Mouse (Mus musculus) cerebellum, postnatal 25 days (tissue): ENCODE data around the gene Dbil5.
A peak's percentile ranks its signal among the peaks of the same experiment; 100 is the strongest.

ENCODE experiments used
- DNase-seq, 2 experiments: peaks; one replicate each; pipeline ENCODE4 v3.0.0; 2021; ENCODE audit warnings: mixed read lengths in 2 of 2

The Dbil5 gene

GRCm38 (mm10) chr11:76217390-76217800 lies at the start of gene Dbil5, which contains the start of gene Gemin4:
Gene Dbil5 (plus strand): TSS chr11:76217608.
Gene Gemin4 (minus strand): TSS chr11:76217664.
- peak; percentile 97 to 99 for DNase-seq

- DNase-seq = peak; percentile 51 to 76
These were observed 48.4 kb upstream of the Dbil5 start for GRCm38 (mm10) chr11:76168976-76169375.

- peak; percentile 63 to 69 for DNase-seq
These were observed 47.2 kb upstream of the Dbil5 start for GRCm38 (mm10) chr11:76170207-76170606.

- peak in 1 of 2 experiments; percentile 51 for DNase-seq
These were observed 38.5 kb upstream of the Dbil5 start for GRCm38 (mm10) chr11:76178726-76179494.

GRCm38 (mm10) chr11:76179495-76180145 lies 37.8 kb upstream of the Dbil5 start, which contains the start of the genes Vps53 and Fam57a:
Gene Vps53 (minus strand): TSS chr11:76179647.
Gene Fam57a (plus strand): TSS chr11:76179671.
- peak; percentile 92 to 93 for DNase-seq

- DNase-seq = peak in 1 of 2 experiments; percentile 16
These were observed 37.3 kb upstream of the Dbil5 start for GRCm38 (mm10) chr11:76180146-76180540.

GRCm38 (mm10) chr11:76183745-76184144 lies 33.7 kb upstream of the Dbil5 start:
- no peak for DNase-seq

- no peak for DNase-seq
These were observed 30.5 kb upstream of the Dbil5 start for GRCm38 (mm10) chr11:76186908-76187307.

GRCm38 (mm10) chr11:76196275-76196976 lies 21.0 kb upstream of the Dbil5 start:
- DNase-seq = no peak

- no peak for DNase-seq
These were observed 20.4 kb upstream of the Dbil5 start for GRCm38 (mm10) chr11:76196977-76197469.

GRCm38 (mm10) chr11:76201761-76202674 lies 15.4 kb upstream of the Dbil5 start:
- peak; percentile 93 to 96 for DNase-seq

GRCm38 (mm10) chr11:76206793-76207192 lies 10.6 kb upstream of the Dbil5 start:
- DNase-seq = peak in 1 of 2 experiments; percentile 37

GRCm38 (mm10) chr11:76210228-76210985 lies 7.0 kb upstream of the Dbil5 start:
- no peak for DNase-seq

- peak in 1 of 2 experiments; percentile 47 for DNase-seq
These were observed 5.8 kb upstream of the Dbil5 start for GRCm38 (mm10) chr11:76211595-76211994.

GRCm38 (mm10) chr11:76213841-76214240 lies 3.6 kb upstream of the Dbil5 start:
- DNase-seq = no peak

GRCm38 (mm10) chr11:76215011-76215410 lies 2.4 kb upstream of the Dbil5 start:
- no peak for DNase-seq

- DNase-seq = no peak
These were observed 1.3 kb upstream of the Dbil5 start for GRCm38 (mm10) chr11:76216049-76216540.

- peak in 1 of 2 experiments; percentile 57 for DNase-seq
These were observed 573 bp upstream of the Dbil5 start for GRCm38 (mm10) chr11:76216681-76217389.

GRCm38 (mm10) chr11:76224631-76225030 lies 7.2 kb downstream of the Dbil5 start:
- no peak for DNase-seq

GRCm38 (mm10) chr11:76225051-76225450 lies 7.6 kb downstream of the Dbil5 start:
- no peak for DNase-seq
